ENCODE assay signal across 9 mouse cellular contexts in genomic region chr15:77813639-77814375, GRCm38 (mm10). TPM values are rescaled to one million over a fixed set of nuclear protein-coding genes. Genes with fewer than 3 reads are reported as not detected.
DNase-seq lines count a peak whose midpoint lies in the region; ATAC-seq and TF ChIP-seq lines count a peak whose summit lies in the region.
"Had no signal": no experiment of that assay in that cellular context is flagged by ENCODE, and none has a peak within 500 bp of the region (broad histone marks: within the 10 kb centered on the region; RNA-seq: fewer than 3 reads in every experiment).

No protein-coding gene starts in this region.

- no peak for ATAC-seq in frontal cortex, adult (ENCODE audit: low TSS enrichment)

- WGBS in spleen, adult 2 months: 59% methylated on average over 6 of the region's 6 CpGs

- no peak overlapping the region for H3K4me3 ChIP-seq in spleen, adult 2 months (ENCODE audit: extremely low read depth, insufficient read depth, insufficient read length)

- peaks cover 38% of the 10 kb centered on the region for H3K4me1 ChIP-seq in spleen, adult 2 months (ENCODE audit: control insufficient read depth, insufficient read depth, insufficient read length)

- peak; percentile 37 for DNase-seq in embryo, embryonic 10 days (ENCODE audit: low spot score)
- no peak for DNase-seq in embryo, embryonic 10.5 days (ENCODE audit: low spot score)
- DNase-seq in spleen, adult 2 months (ENCODE audit: low read depth in 1 of 2, low spot score in 2 of 2): no peak
- DNase-seq in spleen, postnatal 14 days (ENCODE audit: low spot score in 2 of 2): no peak
- peak; percentile 48 to 66 for DNase-seq in kidney, postnatal 25 days
- peak; percentile 55 for DNase-seq in yolk sac, embryonic 10.5 days (ENCODE audit: low spot score)
- DNase-seq in layer of hippocampus, postnatal 10 days (ENCODE audit: low spot score in 2 of 2): no peak
- DNase-seq: B cell, adult 2 months had no signal

- no peak for TF ChIP-seq CTCF in spleen, adult 2 months (IDR thresholded peaks at IDR 0.05; ENCODE audit: extremely low read depth, insufficient read depth, insufficient read length, insufficient replicate concordance)

- H3K27me3 ChIP-seq in spleen, adult 2 months (ENCODE audit: control insufficient read depth, insufficient read depth, low read length): no peaks in the 10 kb centered on the region

- H3K27ac ChIP-seq in spleen, adult 2 months (ENCODE audit: insufficient read depth, low read length): peak overlapping the region; percentile 43

- peaks cover 36% of the 10 kb centered on the region for H3K36me3 ChIP-seq in spleen, adult 2 months (ENCODE audit: control insufficient read depth, insufficient read depth, low read length)

- no peak for TF ChIP-seq POLR2A in spleen, adult 2 months (IDR thresholded peaks at IDR 0.05; ENCODE audit: low read depth, low read length)

RNA-seq across cellular contexts. Expression of gene Myh9, which starts 28.2 kb away (rescaled TPM):
- polyA plus RNA-seq in spleen, adult 2 months (2012; rRNA removed): 138 and 142 TPM in 2 replicates
- 10 to 100 TPM; 65.2 to 75.2 TPM for total RNA-seq in layer of hippocampus, postnatal 10 days (2021)

RNA-seq across cellular contexts. Expression of gene Apol8, which starts 57.0 kb away (rescaled TPM):
- polyA plus RNA-seq in spleen, adult 2 months (2012; rRNA removed): 4.3 and 5.9 TPM in 2 replicates
- 1 to 10 TPM; 1.4 to 1.8 TPM for total RNA-seq in layer of hippocampus, postnatal 10 days (2021)

Comparison
In these comparisons a context has a peak if more than half of its experiments do, and no peak if none do; other contexts are left out.
1. DNase-seq: peak in embryo, embryonic 10 days (single experiment), kidney, postnatal 25 days (2 of 2) and yolk sac, embryonic 10.5 days (single experiment); none in embryo, embryonic 10.5 days (single experiment), spleen, adult 2 months (0 of 2), spleen, postnatal 14 days (0 of 2) and layer of hippocampus, postnatal 10 days (0 of 2).